Mouse (Mus musculus) stomach, postnatal 0 days (tissue): ENCODE data around the gene Dnah2.

ENCODE experiments used
- CTCF ChIP-seq: IDR thresholded peaks from 2 replicates; pipeline ENCODE4 v1.5.1; 2016; ENCODE audit warnings: antibody characterized with exemption, low read depth, mild to moderate bottlenecking, moderate library complexity
- EP300 ChIP-seq: optimal IDR thresholded peaks from 2 replicates; pipeline ENCODE3; 2016; ENCODE audit warnings: antibody characterized with exemption

DNA sequence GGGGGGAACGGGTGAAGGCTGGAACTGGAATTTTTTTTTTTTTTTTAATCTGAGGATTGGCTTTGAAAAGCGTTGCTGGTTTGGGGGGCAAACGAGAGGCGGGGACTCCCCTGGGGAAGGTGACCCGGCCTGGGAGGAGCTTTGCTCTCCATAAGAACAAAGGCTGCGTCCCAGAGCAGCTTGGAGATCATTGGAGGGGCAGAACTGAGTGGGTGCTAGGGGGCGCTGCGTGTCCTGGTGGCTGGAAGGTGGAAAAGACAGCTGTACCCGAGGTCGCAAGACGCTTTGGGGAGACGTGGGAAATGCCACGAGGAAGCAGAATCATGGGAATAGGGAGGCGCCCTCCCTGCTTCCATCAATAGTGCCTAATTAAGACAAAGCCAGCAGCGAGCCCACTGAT is 1.8 kb downstream of the Dnah2 start:
- no peak for TF ChIP-seq EP300
- peak; percentile 63 for TF ChIP-seq CTCF
